Mouse (Mus musculus) intestine, postnatal 0 days (tissue): ENCODE data around the gene Tspan3. TPM values are rescaled to one million over a fixed set of nuclear protein-coding genes. Genes with fewer than 3 reads are reported as not detected.

Source experiments
- ATAC-seq: fragments of 200-750 bp; cut with Nextera tagmentation; 2 replicates; pipeline ENCODE4 v1.8.0; 2017; ENCODE audit warnings: mild to moderate bottlenecking, moderate TSS enrichment, moderate library complexity
- H3K27ac ChIP-seq: fragments of 300-500 bp; sonication (generic); 2 replicates; pipeline ENCODE4 v1.5.1; 2014; ENCODE audit warnings: mild to moderate bottlenecking, low read depth, low read length, moderate library complexity
- H3K27me3 ChIP-seq: fragments of 300-500 bp; sonication (generic); replicated peaks from 2 replicates; pipeline ENCODE4 v1.6.1; 2014; ENCODE audit warnings: low read length, mixed read lengths; ENCODE audit not compliant: control insufficient read depth, insufficient read depth
- H3K36me3 ChIP-seq: fragments of 300-500 bp; sonication (generic); 2 replicates; pipeline ENCODE4 v1.6.1; 2014; ENCODE audit warnings: mild to moderate bottlenecking, moderate library complexity; ENCODE audit not compliant: control insufficient read depth, insufficient read depth
- H3K4me1 ChIP-seq: fragments of 300-500 bp; sonication (generic); replicated peaks from 2 replicates; pipeline ENCODE4 v1.6.1; 2014; ENCODE audit warnings: antibody characterized with exemption, low read length, mixed read lengths; ENCODE audit not compliant: control insufficient read depth, insufficient read depth
- H3K4me2 ChIP-seq: fragments of 300-500 bp; sonication (generic); replicated peaks from 2 replicates; pipeline ENCODE4 v1.6.1; 2014; ENCODE audit warnings: low read depth, mild to moderate bottlenecking, moderate library complexity
- H3K4me3 ChIP-seq: fragments of 300-500 bp; sonication (generic); 2 replicates; pipeline ENCODE4 v1.5.1; 2014; ENCODE audit warnings: low read depth, low read length
- H3K9ac ChIP-seq: fragments of 300-500 bp; sonication (generic); 2 replicates; pipeline ENCODE4 v1.6.1; 2014; ENCODE audit warnings: mild to moderate bottlenecking, low read depth, low read length
- H3K9me3 ChIP-seq: fragments of 300-500 bp; sonication (generic); 2 replicates; pipeline ENCODE4 v1.6.1; 2016; ENCODE audit warnings: mixed run types; ENCODE audit not compliant: control insufficient read depth
- CTCF ChIP-seq: sonication (generic); IDR thresholded peaks from 2 replicates; pipeline ENCODE4 v1.5.1; 2016; ENCODE audit warnings: low read depth, mild to moderate bottlenecking, control low read depth, antibody characterized with exemption, moderate library complexity
- WGBS: fragments of 180-500 bp; shearing (Covaris S2); extraction: QIAGEN DNeasy Blood & Tissue Kit; methylation state at CpG from one replicate; pipeline ENCODE4 v1.1.7; 2014; 5-methylcytosine and 5-hydroxymethylcytosine counted together
- polyA plus RNA-seq: library from polyadenylated mRNA; unstranded; fragments of >200 nt; fragmentation: Nextera tagmentation; extraction: Ambion mirVana; gene quantifications from 2 replicates; pipeline ENCODE4 v1.2.1, GENCODE M21; 2015

The Tspan3 gene
- polyA plus RNA-seq, 1 experiment from 2014 or later, result 230 TPM

GRCm38 (mm10) chr9:56108174-56108573, 57.1 kb downstream of the Tspan3 start:
- Histone ChIP-seq H3K4me1 (no peaks in the 10 kb centered on the region), H3K4me3 (no peak overlapping the region), H3K4me2 (no peak overlapping the region), H3K27me3 (no peaks in the 10 kb centered on the region), H3K27ac (no peak overlapping the region), H3K9me3 (no peaks in the 10 kb centered on the region), H3K36me3 (no peaks in the 10 kb centered on the region), H3K9ac (no peak overlapping the region)
- 72% methylated on average over 5 of the region's 5 CpGs for WGBS
- no peak for ATAC-seq
- no peak for TF ChIP-seq CTCF

GRCm38 (mm10) chr9:56107527-56107926, 57.8 kb downstream of the Tspan3 start:
- WGBS, result 87% methylated on average over 6 of the region's 6 CpGs
- Histone ChIP-seq H3K9ac (no peak overlapping the region), H3K9me3 (no peaks in the 10 kb centered on the region), H3K27me3 (no peaks in the 10 kb centered on the region), H3K4me3 (no peak overlapping the region), H3K36me3 (no peaks in the 10 kb centered on the region), H3K4me1 (no peaks in the 10 kb centered on the region), H3K4me2 (no peak overlapping the region), H3K27ac (no peak overlapping the region)
- no peak for TF ChIP-seq CTCF
- ATAC-seq, result no peak

- H3K27ac ChIP-seq, result no peak overlapping the region
- no peaks in the 10 kb centered on the region for H3K36me3 ChIP-seq
- WGBS, result 80% methylated on average over 6 of the region's 6 CpGs
- no peak overlapping the region for H3K4me3 ChIP-seq
- H3K4me2 ChIP-seq, result no peak overlapping the region
- H3K4me1 ChIP-seq, result no peaks in the 10 kb centered on the region
- no peak for TF ChIP-seq CTCF
- no peaks in the 10 kb centered on the region for H3K27me3 ChIP-seq
- no peak for ATAC-seq
- H3K9me3 ChIP-seq, result no peaks in the 10 kb centered on the region
- no peak overlapping the region for H3K9ac ChIP-seq
Observed at GRCm38 (mm10) chr9:56106274-56107072, 58.8 kb downstream of the Tspan3 start.

- Histone ChIP-seq H3K4me1 (no peaks in the 10 kb centered on the region), H3K36me3 (no peaks in the 10 kb centered on the region), H3K9ac (no peak overlapping the region), H3K9me3 (no peaks in the 10 kb centered on the region), H3K4me2 (no peak overlapping the region), H3K27ac (no peak overlapping the region), H3K27me3 (no peaks in the 10 kb centered on the region), H3K4me3 (no peak overlapping the region)
- WGBS, result 63% methylated on average over 7 of the region's 7 CpGs
- TF ChIP-seq CTCF, result no peak
- ATAC-seq, result no peak
Observed at GRCm38 (mm10) chr9:56104921-56105320, 60.4 kb downstream of the Tspan3 start.

GRCm38 (mm10) chr9:56101022-56101421, 64.3 kb downstream of the Tspan3 start:
- no peak overlapping the region for H3K27ac ChIP-seq
- no peaks in the 10 kb centered on the region for H3K4me1 ChIP-seq
- no peaks in the 10 kb centered on the region for H3K36me3 ChIP-seq
- no peaks in the 10 kb centered on the region for H3K27me3 ChIP-seq
- ATAC-seq, result no peak
- no peaks in the 10 kb centered on the region for H3K9me3 ChIP-seq
- TF ChIP-seq CTCF, result no peak
- WGBS, result 45% methylated on average over 4 of the region's 4 CpGs
- no peak overlapping the region for H3K4me2 ChIP-seq
- no peak overlapping the region for H3K9ac ChIP-seq
- H3K4me3 ChIP-seq, result no peak overlapping the region

GRCm38 (mm10) chr9:56100041-56100522, 65.2 kb downstream of the Tspan3 start:
- 84% methylated on average over 7 of the region's 7 CpGs for WGBS
- TF ChIP-seq CTCF, result no peak
- no peak for ATAC-seq

More at GRCm38 (mm10) chr9:56100041-56100522, 65.2 kb downstream of the Tspan3 start:
- no peaks in the 10 kb centered on the region for H3K4me1 ChIP-seq
- H3K27ac ChIP-seq, result no peak overlapping the region
- H3K9ac ChIP-seq, result no peak overlapping the region
- no peak overlapping the region for H3K4me3 ChIP-seq
- H3K4me2 ChIP-seq, result no peak overlapping the region
- H3K9me3 ChIP-seq, result no peaks in the 10 kb centered on the region
- no peaks in the 10 kb centered on the region for H3K27me3 ChIP-seq
- H3K36me3 ChIP-seq, result no peaks in the 10 kb centered on the region
